Mouse (Mus musculus) left cerebral cortex, adult 8-10 months (tissue): ENCODE measurements around the gene Cldn10. TPM values are rescaled to one million over a fixed set of nuclear protein-coding genes. Genes with fewer than 3 reads are reported as not detected.
A peak's percentile ranks its signal among the peaks of the same experiment; 100 is the strongest.
"Not testable (repeated sequence)": the region's sequence is repeated elsewhere in the genome, so short reads cannot be mapped to it uniquely, and the experiment has no call there.

Experiments used
- DNase-seq, 2 experiments: peaks; one replicate each; pipeline ENCODE4 v3.0.0; 2022; ENCODE audit warnings: low spot score in 2 of 2
- total RNA-seq, 4 experiments: library from RNA; stranded (reverse); gene quantifications; 2 replicates each; pipeline ENCODE4 v1.2.4; 2022

Gene Cldn10
- 10 to 100 TPM; 21.3 to 33.1 (median 30.4) TPM for total RNA-seq

DNA sequence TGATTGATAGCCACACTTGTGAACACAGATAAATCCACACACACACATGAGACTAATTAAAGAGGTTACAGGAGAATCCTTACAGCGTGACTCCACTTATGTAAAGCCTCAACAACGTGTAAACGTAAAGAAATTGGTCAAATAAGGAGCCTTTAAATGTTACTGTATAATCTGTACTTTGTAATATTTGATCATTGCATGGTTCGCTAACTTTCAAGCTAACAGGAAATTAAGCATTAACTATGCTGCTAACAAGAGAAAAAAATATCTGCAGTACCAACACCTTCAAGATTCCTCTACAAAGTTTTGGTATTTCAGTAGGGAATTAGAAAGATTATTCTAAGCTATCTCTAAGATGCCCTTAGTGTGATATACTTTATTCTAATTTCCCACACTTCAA, at the start of gene Cldn10:
TSS of gene Cldn10 (plus strand) at position 288 of the 400 bp plus-strand sequence.
- DNase-seq = no peak

DNA sequence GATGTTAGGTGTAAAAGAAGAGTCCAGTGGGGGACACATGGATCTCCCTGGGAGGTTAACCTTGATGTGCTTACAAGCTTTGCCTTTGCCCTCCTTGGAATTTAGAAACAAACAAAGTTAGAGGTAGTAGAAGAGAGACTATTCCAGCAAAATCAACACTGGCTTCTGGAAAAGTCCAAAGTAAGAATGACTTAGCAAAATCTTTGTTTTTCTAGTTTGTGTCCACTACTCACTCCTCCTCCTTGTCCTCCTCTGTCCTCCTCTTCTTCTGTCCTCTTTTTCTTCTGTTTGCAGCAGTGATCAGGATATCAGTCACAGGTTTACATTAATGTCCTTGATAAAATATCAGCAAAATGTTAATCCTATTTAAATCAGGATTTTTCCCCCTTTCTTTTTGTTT, 45.9 kb upstream of the Cldn10 start:
- DNase-seq = no peak

- no peak for DNase-seq
These were observed 44.8 kb upstream of the Cldn10 start for GRCm38 (mm10) chr14:118742862-118743261.

DNA sequence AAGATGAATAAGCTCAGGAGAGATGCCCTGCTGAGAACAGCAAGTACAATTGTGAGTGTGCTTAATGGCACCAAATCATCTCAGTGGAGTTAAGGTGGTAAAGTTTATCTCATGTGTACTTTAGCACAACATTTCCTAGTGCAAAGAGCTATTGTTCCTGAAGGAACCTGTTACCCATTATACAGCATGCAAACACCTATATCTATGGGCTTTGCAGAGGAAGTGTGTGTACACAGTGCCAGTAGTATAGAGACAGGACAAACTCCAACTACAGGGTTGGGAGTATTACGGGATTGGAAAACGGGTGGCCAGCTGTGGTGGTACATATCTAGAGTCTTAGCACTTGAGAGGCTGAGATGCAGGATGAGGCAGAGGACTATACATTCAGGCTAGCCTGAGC, 38.6 kb upstream of the Cldn10 start:
- DNase-seq = no peak

- DNase-seq = no peak
These were observed 38.0 kb upstream of the Cldn10 start for GRCm38 (mm10) chr14:118749715-118750114.

DNA sequence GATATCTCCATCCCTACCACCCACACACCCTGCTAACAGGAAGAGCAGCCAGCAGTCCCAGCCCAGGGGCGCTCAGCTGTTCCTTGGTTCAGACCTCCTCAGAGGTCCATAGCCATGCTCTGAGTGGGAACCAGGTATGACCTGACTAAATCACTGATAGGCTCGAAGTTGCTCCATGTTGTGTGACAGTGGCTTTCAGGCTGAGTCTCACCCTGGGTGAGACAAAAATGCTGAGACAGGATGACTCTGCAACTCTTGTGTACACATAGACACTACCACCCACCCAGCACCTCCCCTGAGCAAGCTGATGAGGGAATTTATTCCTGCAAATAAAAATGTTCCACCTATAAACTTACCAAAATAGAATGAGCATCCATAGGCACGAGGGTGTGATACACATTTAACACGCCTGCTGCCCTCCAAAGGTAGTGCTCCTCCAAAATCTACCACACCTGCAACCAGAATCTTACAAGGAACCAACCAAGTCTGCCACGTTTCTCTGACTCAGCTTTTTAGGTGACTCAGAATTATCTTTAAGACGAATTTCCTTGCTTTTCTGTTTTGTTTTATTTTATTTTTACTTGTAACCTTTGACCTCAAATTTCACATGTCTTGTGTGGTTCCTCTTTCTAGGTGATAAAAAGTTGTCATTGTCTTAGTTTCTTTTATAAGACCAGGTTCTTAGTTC, 37.1 kb upstream of the Cldn10 start:
- DNase-seq = peak in 1 of 2 experiments; percentile 50

- DNase-seq = no peak
These were observed 36.4 kb upstream of the Cldn10 start for GRCm38 (mm10) chr14:118751193-118751753.

DNA sequence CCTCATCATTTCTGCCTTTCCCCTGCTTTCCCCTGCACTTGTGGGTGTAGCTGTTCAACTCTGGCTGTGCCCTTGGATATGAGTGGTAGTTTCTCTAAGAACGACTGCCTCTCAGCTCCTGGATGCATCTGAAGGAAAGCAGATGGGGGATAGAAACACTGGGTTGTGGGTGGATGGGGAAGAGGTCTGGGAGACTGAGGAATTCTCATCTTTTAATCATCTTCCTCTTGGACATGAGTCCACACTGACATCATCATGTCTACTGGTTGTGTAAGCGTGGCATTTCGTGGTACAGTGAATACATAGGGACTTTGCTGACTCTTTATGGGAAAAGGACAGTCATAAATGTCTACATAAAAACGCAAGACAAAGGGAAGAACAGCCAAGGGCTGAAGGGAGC, 31.7 kb upstream of the Cldn10 start:
- no peak for DNase-seq

DNA sequence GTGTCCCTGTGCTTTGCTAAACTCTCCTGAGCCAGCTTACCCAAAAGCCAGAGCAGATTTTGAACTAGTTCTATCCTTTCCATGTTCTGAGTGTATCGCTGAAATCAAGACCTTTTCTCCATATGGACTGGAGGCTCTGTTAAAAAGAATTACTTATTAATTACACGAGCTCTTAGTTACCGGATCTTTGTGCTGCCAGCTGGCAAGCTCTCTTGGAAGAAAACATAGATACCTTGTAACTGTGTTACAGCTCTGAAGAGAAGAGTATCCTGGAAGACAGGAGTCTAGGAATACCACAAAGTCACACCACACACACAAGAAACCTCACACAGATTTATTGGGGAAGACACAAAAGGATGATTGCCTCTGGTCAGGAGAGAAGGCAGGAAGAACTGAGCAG, 31.1 kb upstream of the Cldn10 start:
- no peak for DNase-seq

DNA sequence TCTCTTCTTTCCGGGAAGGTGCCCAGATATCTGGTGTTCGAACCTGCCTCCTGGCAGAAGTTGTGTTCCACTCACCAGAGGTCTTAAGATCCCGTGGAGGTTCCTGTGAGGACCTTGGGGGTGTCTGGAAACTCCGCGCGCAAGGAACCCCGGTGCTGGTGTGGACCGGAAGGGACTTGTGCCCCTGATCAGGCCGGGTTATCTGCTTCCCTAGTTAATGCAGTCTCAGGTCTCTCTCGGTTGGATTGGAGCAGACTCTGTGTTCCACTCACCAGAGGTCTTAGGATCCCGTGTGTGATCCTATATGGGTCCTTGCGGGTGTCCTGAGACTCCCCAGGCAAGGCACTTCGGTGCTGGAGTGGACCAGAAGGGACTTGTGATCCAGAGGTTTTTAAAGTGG, 24.3 kb upstream of the Cldn10 start:
- not testable (repeated sequence) for DNase-seq

- no peak for DNase-seq
These were observed 23.7 kb upstream of the Cldn10 start for GRCm38 (mm10) chr14:118763917-118764495.

- no peak for DNase-seq
These were observed 22.4 kb upstream of the Cldn10 start for GRCm38 (mm10) chr14:118765306-118765705.

- DNase-seq = no peak
These were observed 21.8 kb upstream of the Cldn10 start for GRCm38 (mm10) chr14:118765951-118766350.

GRCm38 (mm10) chr14:118766368-118766767, 21.3 kb upstream of the Cldn10 start:
- DNase-seq = no peak

DNA sequence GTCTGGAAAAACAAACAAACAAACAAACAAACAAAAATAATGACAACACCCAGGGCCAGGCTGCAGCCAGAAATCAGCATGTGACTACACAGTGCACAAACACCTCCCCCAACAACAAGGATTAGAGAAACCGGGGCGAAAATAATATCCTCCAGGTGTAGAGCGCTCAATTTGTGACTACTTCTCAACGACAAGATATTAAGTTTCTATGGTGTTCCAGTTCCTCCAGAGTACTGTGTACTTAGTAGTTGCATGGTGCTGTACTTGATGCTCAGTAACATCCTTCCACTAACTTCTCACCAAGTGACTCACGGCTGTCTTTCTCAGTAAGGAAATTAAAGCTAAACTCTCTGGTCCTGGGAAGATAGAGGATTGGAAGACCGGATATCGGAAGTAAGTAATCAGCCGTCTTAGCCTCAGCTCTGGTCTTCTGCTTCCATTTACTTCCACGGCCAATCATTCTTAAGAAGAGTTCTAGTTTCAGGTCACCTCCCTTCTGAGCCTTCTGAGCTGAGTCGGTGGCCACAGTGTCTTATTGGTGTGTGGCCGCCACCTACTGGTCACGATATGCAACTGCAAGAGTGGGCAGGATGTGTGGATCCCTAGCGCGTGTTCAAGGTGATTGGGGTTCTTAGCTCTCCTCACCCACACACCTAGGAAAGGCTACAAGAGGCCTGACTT, 19.9 kb upstream of the Cldn10 start:
- peak; percentile 57 to 59 for DNase-seq

DNA sequence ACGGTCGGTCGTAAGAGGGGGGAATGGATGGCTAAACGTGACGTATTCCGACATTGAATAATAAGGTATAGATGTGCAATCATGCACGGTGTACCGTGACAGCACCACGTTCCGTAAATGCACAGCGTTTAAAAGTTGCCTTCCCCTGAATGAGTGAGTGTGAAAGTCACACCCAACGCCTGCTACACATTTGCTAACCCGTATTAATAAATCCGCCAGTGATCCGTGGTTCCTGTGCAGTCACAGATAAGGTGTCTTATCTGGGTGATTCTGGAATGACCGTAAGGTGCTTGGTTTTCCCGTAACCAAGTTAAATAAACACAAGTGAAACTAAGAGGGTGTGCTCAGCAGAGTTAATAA, 19.4 kb upstream of the Cldn10 start:
- DNase-seq = no peak

DNA sequence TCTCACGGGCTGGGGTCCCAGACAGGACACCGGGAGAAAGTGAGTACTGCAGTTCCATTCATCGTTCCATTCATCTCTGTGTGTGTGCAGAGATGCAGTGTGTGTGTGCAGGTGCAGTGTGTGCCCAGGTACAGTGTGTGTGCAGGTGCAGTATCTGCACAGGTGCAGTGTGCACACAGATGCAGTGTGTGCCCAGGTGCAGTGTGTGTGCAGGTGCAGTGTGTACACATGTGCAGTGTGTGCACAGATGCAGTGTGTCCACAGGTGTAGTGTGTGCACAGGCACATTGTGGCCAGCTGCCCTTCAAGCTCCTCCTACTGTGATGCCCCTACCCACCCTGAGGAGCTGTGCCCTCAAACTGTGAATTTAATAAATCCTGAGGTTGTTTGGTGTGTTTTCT, 14.0 kb upstream of the Cldn10 start:
- DNase-seq = no peak

DNA sequence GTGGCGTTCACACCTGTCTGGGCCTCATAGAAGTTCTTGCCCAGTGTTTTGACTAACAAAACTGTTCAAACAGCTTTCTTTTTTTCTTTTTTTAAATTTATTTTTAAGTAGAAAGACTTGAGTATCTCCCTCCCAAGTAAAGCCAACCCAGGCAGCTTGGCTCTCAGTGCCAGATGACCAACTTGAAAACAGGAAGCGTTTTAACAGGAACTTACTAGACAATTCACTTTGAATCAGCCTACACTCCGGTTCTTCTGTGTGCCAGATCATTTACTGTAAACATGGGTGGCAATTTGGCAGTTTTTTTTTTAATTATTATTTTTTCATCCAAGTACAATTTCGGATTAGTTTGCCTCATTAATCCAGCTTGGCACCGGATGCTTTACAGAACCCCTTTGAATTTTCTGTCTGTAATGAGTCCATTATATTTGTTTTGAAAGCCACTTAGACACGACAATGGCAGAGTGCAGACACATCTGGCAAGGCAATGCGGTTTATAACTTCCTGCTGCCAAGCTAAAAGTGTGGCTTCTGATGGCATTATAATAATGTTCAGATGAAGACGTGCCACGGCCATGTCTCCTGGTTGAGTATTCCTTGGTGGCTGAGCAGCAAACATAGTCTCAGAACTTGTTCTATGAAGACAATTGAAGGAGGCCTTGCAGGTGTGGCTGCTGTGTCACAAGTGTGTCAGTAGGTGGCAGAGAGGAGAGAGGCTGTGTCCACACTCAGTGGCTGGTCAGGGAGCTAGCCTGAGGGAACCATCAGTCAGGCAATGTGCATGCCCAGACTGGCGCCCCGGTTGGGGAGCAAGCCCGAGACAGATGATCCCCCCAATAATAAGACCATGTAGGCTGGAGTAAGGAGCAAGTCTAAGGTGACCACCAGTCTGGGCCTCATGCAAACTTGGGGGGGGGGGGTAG, 12.9 kb upstream of the Cldn10 start:
- no peak for DNase-seq

- DNase-seq = no peak
These were observed 12.2 kb upstream of the Cldn10 start for GRCm38 (mm10) chr14:118775554-118775953.

- no peak for DNase-seq
These were observed 11.3 kb upstream of the Cldn10 start for GRCm38 (mm10) chr14:118776372-118776771.

GRCm38 (mm10) chr14:118777478-118777877, 10.2 kb upstream of the Cldn10 start:
- no peak for DNase-seq
